Mouse (Mus musculus): Measurements from ENCODE around the gene Lrrc52.

Gene Lrrc52

GRCm38 (mm10) chr1:167434931-167435330 lies 31.6 kb downstream of the Lrrc52 start:
- no peak for DNase-seq

DNA sequence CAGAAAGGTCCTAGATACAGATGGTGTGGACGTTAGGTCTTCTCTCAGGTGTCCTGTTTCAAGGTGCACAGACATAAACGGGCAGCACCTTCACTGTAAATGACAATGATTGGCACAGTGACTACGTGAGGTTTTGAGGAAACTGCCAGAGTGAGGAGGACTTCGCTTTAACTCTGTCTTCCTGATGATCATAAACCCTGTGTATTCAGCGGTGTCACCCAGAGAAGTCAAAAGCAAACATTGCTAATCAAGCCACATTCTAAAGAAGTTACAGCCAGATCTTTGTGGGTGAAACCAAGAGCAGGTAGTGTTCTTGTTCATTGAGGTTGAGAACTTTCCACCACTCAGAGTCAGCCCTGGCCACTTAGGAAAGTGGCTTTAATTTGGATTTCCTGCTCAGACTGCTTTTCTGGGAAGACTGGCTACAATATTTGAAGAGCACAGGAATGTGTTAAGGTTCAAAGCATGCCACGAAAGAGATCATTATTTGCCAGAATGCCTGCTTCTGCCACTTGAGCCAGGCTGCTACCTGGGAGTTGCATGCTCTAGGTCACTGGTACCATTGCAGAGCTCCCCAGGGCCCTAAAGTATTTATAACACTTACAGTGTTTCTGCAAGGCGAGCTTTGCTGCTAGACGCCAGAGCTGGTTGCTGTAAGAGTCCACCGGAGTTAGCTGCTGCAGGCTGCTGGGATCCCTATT lies 35.5 kb downstream of the Lrrc52 start:
- no peak for DNase-seq

DNA sequence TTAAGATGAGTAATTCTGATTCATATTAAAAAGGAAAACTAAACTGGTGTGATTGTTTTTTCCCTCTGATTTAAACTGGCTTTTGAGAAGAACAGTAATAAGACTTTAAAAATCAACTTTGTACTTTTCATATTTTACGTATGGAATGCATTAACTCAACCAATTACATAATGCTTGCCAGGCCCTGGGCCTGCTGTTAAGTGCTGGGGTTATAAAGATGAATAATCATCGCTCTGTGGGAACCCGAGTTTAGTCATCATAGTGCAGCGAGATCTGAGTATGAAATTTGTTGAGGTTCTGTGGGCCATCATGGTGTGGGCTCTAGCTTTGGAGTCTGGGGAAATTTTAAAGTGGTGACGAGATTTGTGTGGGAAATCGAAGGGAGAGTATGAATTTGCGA lies 39.9 kb downstream of the Lrrc52 start:
- DNase-seq, result no peak

- DNase-seq, result no peak
Observed at GRCm38 (mm10) chr1:167425572-167425971, 41.0 kb downstream of the Lrrc52 start.

GRCm38 (mm10) chr1:167422501-167423240 lies 43.9 kb downstream of the Lrrc52 start:
- DNase-seq, result no peak

- DNase-seq, result peak; percentile 81
Observed at GRCm38 (mm10) chr1:167414846-167415245, 51.7 kb downstream of the Lrrc52 start.

DNA sequence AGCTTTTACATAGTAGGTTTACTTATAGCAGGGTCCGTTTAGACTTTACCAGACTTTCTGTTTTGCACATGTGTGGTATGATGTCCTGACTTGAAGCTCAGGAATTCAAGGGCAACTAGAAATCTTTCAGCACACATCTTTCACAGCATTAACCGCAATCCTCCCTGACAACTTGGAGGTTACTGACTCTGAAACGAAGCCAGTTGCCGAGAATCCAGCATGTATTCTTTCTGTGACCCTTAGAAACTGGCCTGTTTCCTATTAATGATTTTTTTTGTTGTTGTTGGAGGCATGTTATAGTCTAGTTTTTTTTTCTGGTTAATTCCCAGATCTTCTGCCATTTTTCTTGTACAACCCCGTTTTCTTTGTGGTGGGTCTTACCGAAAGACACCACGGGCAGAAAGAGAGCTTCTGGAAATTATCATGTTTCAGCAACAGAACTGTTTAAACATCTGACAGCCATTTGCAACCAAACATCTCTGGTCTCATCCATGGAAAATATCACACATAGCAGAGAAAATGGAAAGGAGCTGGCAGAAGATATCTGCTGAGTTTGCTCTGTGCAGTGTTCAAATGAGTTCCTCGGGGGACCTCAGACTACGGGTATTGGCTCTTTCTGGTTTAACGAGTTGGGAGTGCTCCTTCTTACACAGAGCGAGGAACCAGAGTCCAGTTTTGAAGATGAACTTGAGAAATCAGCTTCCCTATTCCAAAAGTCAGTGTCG lies 54.4 kb downstream of the Lrrc52 start:
- DNase-seq, result no peak

DNA sequence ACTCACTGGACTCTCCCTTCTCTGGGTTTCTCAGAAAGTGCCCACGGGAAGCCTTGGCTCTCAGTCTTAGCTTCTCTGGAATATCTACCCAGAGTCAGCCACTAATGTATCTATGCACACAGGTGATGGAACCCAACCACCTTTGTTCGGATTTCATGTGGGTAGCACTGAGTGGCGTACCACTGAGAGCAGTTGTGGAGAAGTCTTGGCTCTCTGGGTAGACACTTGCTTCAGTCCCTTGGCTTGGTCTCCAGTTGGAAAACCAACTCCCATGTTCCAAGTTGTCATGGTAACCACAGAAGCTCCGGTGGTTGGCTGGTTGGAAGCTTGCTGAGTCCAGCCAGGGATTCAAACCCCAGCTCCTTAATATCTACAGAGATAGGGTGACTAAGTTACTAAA lies 57.0 kb downstream of the Lrrc52 start:
- DNase-seq, result no peak

GRCm38 (mm10) chr1:167405237-167405636 lies 61.3 kb downstream of the Lrrc52 start:
- DNase-seq, result no peak

All from lung, postnatal 14 days (tissue).